Mouse (Mus musculus): ENCODE results near the gene Lrig1. TPM values are rescaled to one million over a fixed set of nuclear protein-coding genes. Genes with fewer than 3 reads are reported as not detected.

The Lrig1 gene
- polyA plus RNA-seq, 1 experiment from 2014 or later = 18.0 TPM

DNA sequence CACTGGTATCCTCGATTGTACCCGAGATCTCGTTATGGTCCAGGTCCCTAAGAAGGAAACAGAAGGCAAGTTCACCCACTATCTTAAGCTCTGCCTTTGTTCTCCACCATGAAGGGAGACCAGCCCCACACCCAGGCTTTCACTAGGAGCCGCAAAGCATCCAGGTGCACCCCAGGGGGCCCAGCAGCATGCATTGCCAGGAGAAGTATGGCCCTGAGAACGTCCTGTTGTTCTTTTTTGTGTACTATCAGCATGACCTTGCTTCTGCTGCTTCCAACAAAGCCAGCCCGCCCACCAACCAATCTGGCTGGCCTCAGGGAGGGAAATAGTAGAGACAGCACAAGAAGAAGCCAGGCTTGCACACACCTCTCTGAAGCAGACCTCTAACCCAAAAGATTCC lies 79.7 kb downstream of the Lrig1 start:
- ATAC-seq (ENCODE audit: low FRiP score) = no peak
- peaks cover 8% of the 10 kb centered on the region for H3K36me3 ChIP-seq (ENCODE audit: control insufficient read depth, insufficient read depth, low read length)

DNA sequence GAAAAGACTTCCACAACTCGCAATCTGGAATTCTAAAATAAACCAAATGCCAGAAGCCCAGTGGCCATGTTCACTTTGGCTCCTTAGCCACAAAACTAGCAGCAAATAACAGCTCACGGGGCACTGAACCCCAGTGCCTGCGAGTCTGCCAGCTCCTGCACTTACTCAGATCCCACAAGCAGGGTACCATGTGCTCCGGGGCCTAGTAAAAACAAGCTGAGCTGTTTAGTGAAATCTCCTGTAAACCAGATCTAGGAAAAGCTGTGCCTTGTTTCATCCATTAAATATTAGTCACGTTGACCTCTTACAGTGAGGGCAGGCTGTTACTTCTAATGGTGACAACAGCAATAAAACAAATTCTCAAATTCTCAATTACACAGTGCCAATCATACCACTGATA lies 81.3 kb downstream of the Lrig1 start:
- Histone ChIP-seq H3K4me3 (ENCODE audit: low read depth, low read length) (no peak overlapping the region), H3K36me3 (ENCODE audit: control insufficient read depth, insufficient read depth, low read length) (peaks cover 12% of the 10 kb centered on the region), H3K9ac (ENCODE audit: low read depth, low read length) (no peak overlapping the region), H3K9me3 (ENCODE audit: control insufficient read depth, low read length) (no peaks in the 10 kb centered on the region), H3K27ac (ENCODE audit: low read depth, low read length) (no peak overlapping the region), H3K4me2 (replicated peaks; ENCODE audit: low read depth, low read length) (no peak overlapping the region), H3K27me3 (ENCODE audit: control insufficient read depth, insufficient read depth, low read length) (no peaks in the 10 kb centered on the region), H3K4me1 (replicated peaks; ENCODE audit: control insufficient read depth, insufficient read depth, low read length) (no peaks in the 10 kb centered on the region)
- no peak for ATAC-seq (ENCODE audit: low FRiP score)
- 90% methylated on average over 5 of the region's 5 CpGs for WGBS
- no peak for DNase-seq (ENCODE audit: low spot score)

More for the DNA sequence above, 79.7 kb downstream of the Lrig1 start:
- Histone ChIP-seq H3K4me2 (replicated peaks; ENCODE audit: low read depth, low read length) (no peak overlapping the region), H3K27me3 (ENCODE audit: control insufficient read depth, insufficient read depth, low read length) (no peaks in the 10 kb centered on the region), H3K9ac (ENCODE audit: low read depth, low read length) (no peak overlapping the region), H3K27ac (ENCODE audit: low read depth, low read length) (no peak overlapping the region), H3K4me3 (ENCODE audit: low read depth, low read length) (no peak overlapping the region), H3K4me1 (replicated peaks; ENCODE audit: control insufficient read depth, insufficient read depth, low read length) (no peaks in the 10 kb centered on the region), H3K9me3 (ENCODE audit: control insufficient read depth, low read length) (no peaks in the 10 kb centered on the region)
- no peak for DNase-seq (ENCODE audit: low spot score)
- 73% methylated on average over 6 of the region's 6 CpGs for WGBS

DNA sequence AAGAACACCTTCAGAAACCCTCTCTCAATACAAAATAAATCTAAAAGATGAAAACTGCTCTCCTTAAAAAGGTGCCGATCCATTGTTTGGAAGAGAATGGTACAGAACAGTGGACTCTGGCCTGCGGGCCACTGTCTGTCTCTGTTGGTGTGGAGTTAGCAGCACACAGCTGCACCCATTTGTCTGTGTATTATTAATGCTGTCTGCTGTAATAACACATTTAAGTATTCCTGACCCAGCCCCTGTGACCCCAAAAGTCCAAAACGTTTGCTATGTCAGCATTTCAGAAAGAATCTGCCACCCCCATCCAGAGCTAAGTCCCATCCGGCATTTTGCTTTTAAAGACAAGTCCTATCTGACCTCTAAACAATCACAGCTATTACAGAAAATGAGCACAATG lies 84.0 kb downstream of the Lrig1 start:
- H3K4me2 ChIP-seq (replicated peaks; ENCODE audit: low read depth, low read length) = no peak overlapping the region
- no peaks in the 10 kb centered on the region for H3K27me3 ChIP-seq (ENCODE audit: control insufficient read depth, insufficient read depth, low read length)
- no peaks in the 10 kb centered on the region for H3K9me3 ChIP-seq (ENCODE audit: control insufficient read depth, low read length)
- ATAC-seq (ENCODE audit: low FRiP score) (no peak), DNase-seq (ENCODE audit: low spot score) (no peak)
- peaks cover 22% of the 10 kb centered on the region for H3K36me3 ChIP-seq (ENCODE audit: control insufficient read depth, insufficient read depth, low read length)
- WGBS = 86% methylated on average over 4 of the region's 4 CpGs
- H3K4me1 ChIP-seq (replicated peaks; ENCODE audit: control insufficient read depth, insufficient read depth, low read length) = no peaks in the 10 kb centered on the region
- no peak overlapping the region for H3K27ac ChIP-seq (ENCODE audit: low read depth, low read length)
- H3K9ac ChIP-seq (ENCODE audit: low read depth, low read length) = no peak overlapping the region
- H3K4me3 ChIP-seq (ENCODE audit: low read depth, low read length) = no peak overlapping the region

DNA sequence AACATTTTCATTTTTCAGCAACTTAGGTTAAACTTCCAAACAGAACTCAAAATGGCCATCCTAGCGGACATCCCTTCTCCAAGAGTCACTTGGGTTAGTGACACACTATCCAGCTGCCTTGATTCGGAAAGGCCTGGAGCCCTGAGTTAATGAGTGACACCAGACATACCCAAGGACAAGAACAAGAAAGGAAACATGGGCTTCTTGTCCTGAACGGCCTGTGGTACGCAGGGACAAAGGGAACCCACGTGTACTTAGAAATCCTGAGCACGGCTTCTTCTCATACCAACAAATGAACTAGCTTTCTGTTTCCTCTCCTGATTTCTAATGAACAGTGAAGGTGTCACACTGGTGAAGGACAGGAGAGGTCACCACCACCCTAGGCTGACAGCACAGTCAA lies 85.6 kb downstream of the Lrig1 start:
- Histone ChIP-seq H3K9me3 (ENCODE audit: control insufficient read depth, low read length) (no peaks in the 10 kb centered on the region), H3K27ac (ENCODE audit: low read depth, low read length) (no peak overlapping the region), H3K4me2 (replicated peaks; ENCODE audit: low read depth, low read length) (no peak overlapping the region), H3K4me1 (replicated peaks; ENCODE audit: control insufficient read depth, insufficient read depth, low read length) (no peaks in the 10 kb centered on the region), H3K9ac (ENCODE audit: low read depth, low read length) (no peak overlapping the region), H3K4me3 (ENCODE audit: low read depth, low read length) (no peak overlapping the region), H3K27me3 (ENCODE audit: control insufficient read depth, insufficient read depth, low read length) (no peaks in the 10 kb centered on the region), H3K36me3 (ENCODE audit: control insufficient read depth, insufficient read depth, low read length) (peaks cover 16% of the 10 kb centered on the region)
- DNase-seq (ENCODE audit: low spot score) = no peak
- 87% methylated on average over 6 of the region's 6 CpGs for WGBS
- ATAC-seq (ENCODE audit: low FRiP score) = no peak

DNA sequence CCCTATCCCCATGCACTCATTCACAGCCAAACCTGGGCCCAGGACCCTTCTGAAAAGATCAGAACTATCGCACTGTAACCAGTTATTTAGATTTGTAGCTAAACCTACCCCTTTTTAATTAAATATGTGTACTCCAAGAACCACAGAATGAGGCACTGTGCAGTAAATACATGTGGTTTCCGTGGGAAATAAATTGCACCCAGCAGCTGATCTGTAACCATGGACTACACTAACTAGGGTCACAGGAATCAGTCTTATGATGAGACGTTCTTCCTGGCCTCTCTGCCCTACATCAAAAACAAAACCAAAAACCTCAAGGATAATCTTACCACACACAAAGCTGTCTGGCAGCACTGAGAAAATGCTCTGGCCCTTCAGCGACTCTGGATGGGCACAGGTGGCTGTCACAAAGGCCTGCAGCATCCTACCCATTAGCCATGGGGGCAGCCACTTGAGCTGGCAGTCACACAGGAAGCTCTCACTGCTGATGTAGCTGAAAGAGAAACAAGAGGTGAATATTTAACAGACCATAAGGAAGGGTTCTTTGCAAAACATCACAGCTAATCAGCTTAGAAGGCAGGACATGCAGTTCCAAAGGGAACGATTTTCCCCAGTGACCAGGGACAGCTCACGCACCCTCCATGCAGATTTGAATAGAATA lies 86.6 kb downstream of the Lrig1 start:
- Histone ChIP-seq H3K9ac (ENCODE audit: low read depth, low read length) (no peak overlapping the region), H3K4me1 (replicated peaks; ENCODE audit: control insufficient read depth, insufficient read depth, low read length) (no peaks in the 10 kb centered on the region), H3K36me3 (ENCODE audit: control insufficient read depth, insufficient read depth, low read length) (peaks cover 16% of the 10 kb centered on the region), H3K9me3 (ENCODE audit: control insufficient read depth, low read length) (no peaks in the 10 kb centered on the region), H3K27me3 (ENCODE audit: control insufficient read depth, insufficient read depth, low read length) (no peaks in the 10 kb centered on the region), H3K4me3 (ENCODE audit: low read depth, low read length) (no peak overlapping the region), H3K4me2 (replicated peaks; ENCODE audit: low read depth, low read length) (no peak overlapping the region), H3K27ac (ENCODE audit: low read depth, low read length) (no peak overlapping the region)
- DNase-seq (ENCODE audit: low spot score) (no peak), ATAC-seq (ENCODE audit: low FRiP score) (no peak)
- WGBS = 76% methylated on average over 6 of the region's 6 CpGs

DNA sequence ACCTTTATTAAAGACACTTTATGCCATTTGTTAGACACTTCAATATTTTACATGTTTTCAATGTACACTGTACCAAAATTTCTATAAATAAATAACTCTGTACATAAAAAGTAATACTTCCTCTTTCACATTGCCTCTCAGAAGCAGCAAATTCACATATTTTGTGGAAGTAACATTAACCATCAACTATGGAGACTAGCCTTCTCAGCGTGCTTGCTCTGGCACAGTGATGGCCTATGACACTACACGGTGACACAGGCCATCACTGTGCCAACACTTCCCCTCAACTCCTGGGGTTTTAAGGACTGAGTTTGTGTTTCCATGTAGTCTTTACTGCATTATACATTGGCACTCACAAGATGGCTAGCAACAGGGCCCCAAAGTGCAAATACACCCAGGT lies 95.4 kb downstream of the Lrig1 start:
- no peaks in the 10 kb centered on the region for H3K36me3 ChIP-seq (ENCODE audit: control insufficient read depth, insufficient read depth, low read length)
- H3K9me3 ChIP-seq (ENCODE audit: control insufficient read depth, low read length) = no peaks in the 10 kb centered on the region
- H3K4me2 ChIP-seq (replicated peaks; ENCODE audit: low read depth, low read length) = no peak overlapping the region
- no peak overlapping the region for H3K4me3 ChIP-seq (ENCODE audit: low read depth, low read length)
- H3K4me1 ChIP-seq (replicated peaks; ENCODE audit: control insufficient read depth, insufficient read depth, low read length) = no peaks in the 10 kb centered on the region
- no peak for DNase-seq (ENCODE audit: low spot score)
- H3K9ac ChIP-seq (ENCODE audit: low read depth, low read length) = no peak overlapping the region
- 87% methylated on average over 2 of the region's 2 CpGs for WGBS
- no peak overlapping the region for H3K27ac ChIP-seq (ENCODE audit: low read depth, low read length)
- ATAC-seq (ENCODE audit: low FRiP score) = no peak
- H3K27me3 ChIP-seq (ENCODE audit: control insufficient read depth, insufficient read depth, low read length) = no peaks in the 10 kb centered on the region

DNA sequence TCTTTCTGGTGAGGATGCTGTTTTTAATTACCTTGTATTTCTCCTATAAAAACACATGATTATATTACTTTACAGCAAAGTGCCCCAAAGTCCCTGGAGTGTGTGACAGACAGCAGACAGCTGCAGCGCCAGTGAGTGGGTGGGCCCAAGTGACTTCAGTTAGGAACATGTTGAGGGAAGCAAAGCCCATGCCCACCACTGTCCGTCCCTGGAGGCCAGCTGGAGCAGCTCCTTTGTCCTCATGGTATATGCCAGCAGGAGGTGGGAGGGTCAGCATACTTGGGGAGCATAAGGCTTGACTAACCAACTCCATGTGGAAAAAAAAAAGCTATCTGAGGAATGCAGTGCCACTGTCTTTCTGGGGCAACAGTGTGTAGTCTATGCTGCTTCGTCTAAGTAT lies 95.9 kb downstream of the Lrig1 start:
- Histone ChIP-seq H3K4me2 (replicated peaks; ENCODE audit: low read depth, low read length) (no peak overlapping the region), H3K9ac (ENCODE audit: low read depth, low read length) (no peak overlapping the region), H3K27me3 (ENCODE audit: control insufficient read depth, insufficient read depth, low read length) (no peaks in the 10 kb centered on the region), H3K4me3 (ENCODE audit: low read depth, low read length) (no peak overlapping the region), H3K27ac (ENCODE audit: low read depth, low read length) (no peak overlapping the region), H3K9me3 (ENCODE audit: control insufficient read depth, low read length) (no peaks in the 10 kb centered on the region), H3K36me3 (ENCODE audit: control insufficient read depth, insufficient read depth, low read length) (no peaks in the 10 kb centered on the region), H3K4me1 (replicated peaks; ENCODE audit: control insufficient read depth, insufficient read depth, low read length) (no peaks in the 10 kb centered on the region)
- WGBS = 43% methylated on average over 3 of the region's 3 CpGs
- DNase-seq (ENCODE audit: low spot score) = no peak
- ATAC-seq (ENCODE audit: low FRiP score) = no peak

DNA sequence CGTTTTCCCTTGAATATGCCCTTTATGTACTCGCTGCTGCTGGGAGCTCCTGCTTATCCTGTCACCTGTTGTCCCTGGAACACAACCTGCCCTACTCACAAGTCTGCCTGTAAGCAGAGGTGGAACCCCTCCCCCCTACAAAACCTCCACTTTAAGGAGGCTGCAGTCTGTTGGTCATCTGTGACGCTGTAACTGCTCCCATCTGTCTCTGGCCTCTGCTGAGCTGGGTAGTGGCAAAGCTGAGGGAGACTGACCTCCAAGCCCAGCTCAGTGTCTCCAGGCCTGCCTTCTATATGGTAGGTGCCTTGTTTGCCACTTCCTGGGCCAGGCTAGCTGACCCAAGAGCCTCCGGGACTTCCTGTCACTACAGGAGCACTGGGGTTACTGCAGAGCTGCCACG lies 98.1 kb downstream of the Lrig1 start:
- Histone ChIP-seq H3K4me2 (replicated peaks; ENCODE audit: low read depth, low read length) (no peak overlapping the region), H3K9me3 (ENCODE audit: control insufficient read depth, low read length) (no peaks in the 10 kb centered on the region), H3K36me3 (ENCODE audit: control insufficient read depth, insufficient read depth, low read length) (no peaks in the 10 kb centered on the region), H3K4me3 (ENCODE audit: low read depth, low read length) (no peak overlapping the region), H3K4me1 (replicated peaks; ENCODE audit: control insufficient read depth, insufficient read depth, low read length) (no peaks in the 10 kb centered on the region), H3K9ac (ENCODE audit: low read depth, low read length) (no peak overlapping the region), H3K27ac (ENCODE audit: low read depth, low read length) (peak overlapping the region; percentile 20; the same call in 1 of the 2 replicates), H3K27me3 (ENCODE audit: control insufficient read depth, insufficient read depth, low read length) (no peaks in the 10 kb centered on the region)
- DNase-seq (ENCODE audit: low spot score) = no peak
- no peak for ATAC-seq (ENCODE audit: low FRiP score)
- WGBS = 75% methylated on average over 5 of the region's 5 CpGs

DNA sequence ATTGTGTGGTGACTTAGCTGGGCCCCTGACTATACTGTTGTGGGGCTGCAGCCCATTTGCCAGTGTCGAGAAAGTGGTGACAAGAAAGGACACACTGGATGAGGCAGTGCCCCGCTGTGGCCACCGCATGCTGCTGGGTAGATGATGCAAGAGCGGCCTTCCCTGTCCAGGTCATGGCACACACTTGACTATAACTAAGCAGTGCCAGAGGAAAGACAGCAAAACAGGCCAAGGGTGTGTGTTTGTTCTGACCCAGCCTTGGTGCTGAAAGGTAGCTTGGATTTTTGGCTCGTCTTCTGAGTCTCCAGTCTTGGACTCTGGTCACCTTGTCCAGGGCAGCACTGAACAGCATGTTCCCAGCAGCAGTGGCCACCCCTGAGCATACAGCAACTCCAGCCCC lies 98.9 kb downstream of the Lrig1 start:
- Histone ChIP-seq H3K36me3 (ENCODE audit: control insufficient read depth, insufficient read depth, low read length) (no peaks in the 10 kb centered on the region), H3K27me3 (ENCODE audit: control insufficient read depth, insufficient read depth, low read length) (no peaks in the 10 kb centered on the region), H3K4me3 (ENCODE audit: low read depth, low read length) (no peak overlapping the region), H3K4me1 (replicated peaks; ENCODE audit: control insufficient read depth, insufficient read depth, low read length) (no peaks in the 10 kb centered on the region), H3K4me2 (replicated peaks; ENCODE audit: low read depth, low read length) (no peak overlapping the region), H3K27ac (ENCODE audit: low read depth, low read length) (no peak overlapping the region), H3K9ac (ENCODE audit: low read depth, low read length) (no peak overlapping the region), H3K9me3 (ENCODE audit: control insufficient read depth, low read length) (no peaks in the 10 kb centered on the region)
- WGBS = 84% methylated on average over 5 of the region's 5 CpGs
- DNase-seq (ENCODE audit: low spot score) (no peak), ATAC-seq (ENCODE audit: low FRiP score) (no peak)

Data from hindbrain, embryonic 11.5 days (tissue).